Mouse (Mus musculus): ENCODE results near the gene Birc2. TPM values are rescaled to one million over a fixed set of nuclear protein-coding genes. Genes with fewer than 3 reads are reported as not detected.
A peak's percentile ranks its signal among the peaks of the same experiment; 100 is the strongest.

Birc2 gene
- 10 to 100 TPM; 31.0 to 38.1 TPM for total RNA-seq (2021)
- long read RNA-seq, experiment 1, transcript Birc2-202 (7 exons, 3,130 nt) = minor isoform, 5 of 63 reads
- long read RNA-seq, experiment 1, transcript Birc2-204 (8 exons, 3,331 nt) = major isoform, 47 of 63 reads
- long read RNA-seq, experiment 1, partial matches to known transcripts = 3 of 63 reads
- long read RNA-seq, experiment 1, other reads (novel, unspliced or antisense) = 8 of 63 reads
- long read RNA-seq, experiment 2, transcript Birc2-204 (8 exons, 3,331 nt) = major isoform, 28 of 46 reads
- long read RNA-seq, experiment 2, transcript Birc2-202 (7 exons, 3,130 nt) = minor isoform, 7 of 46 reads
- long read RNA-seq, experiment 2, partial matches to known transcripts = 4 of 46 reads
- long read RNA-seq, experiment 2, other reads (novel, unspliced or antisense) = 7 of 46 reads

GRCm38 (mm10) chr9:7836905-7837805 lies at the start of gene Birc2:
Gene Birc2, minus strand, starts transcription at chr9:7837064.
- no peak for TF ChIP-seq CTCF (IDR thresholded peaks at IDR 0.05)

GRCm38 (mm10) chr9:7884346-7884745 lies 47.5 kb upstream of the Birc2 start:
- DNase-seq (ENCODE audit: extremely low spot score in 1 of 2, low spot score in 2 of 2) = no peak
- Histone ChIP-seq H3K27ac (no peak overlapping the region), H3K4me3 (no peak overlapping the region)
- intact Hi-C loops (cut with DNase I) = no loop called here
- no peak for TF ChIP-seq CTCF (IDR thresholded peaks at IDR 0.05)

More at GRCm38 (mm10) chr9:7836905-7837805, at the start of gene Birc2:
- peak within 1 kb of the TSS; percentile 90 for H3K4me3 ChIP-seq
- intact Hi-C loops (cut with DNase I) = loop anchor here (5.0 to 10.0 kb wide), 4 partner anchors 115 to 652 kb away; partner anchors contain the start of genes Cep126, Cfap300, Dcun1d5 and Dync2h1
- H3K27ac ChIP-seq = peak within 1 kb of the TSS; percentile 100
- peak; percentile 95 to 96 for DNase-seq (ENCODE audit: extremely low spot score in 1 of 2, low spot score in 2 of 2)

GRCm38 (mm10) chr9:7882304-7882865 lies 45.5 kb upstream of the Birc2 start:
- TF ChIP-seq CTCF (IDR thresholded peaks at IDR 0.05) = no peak
- intact Hi-C loops (cut with DNase I) = no loop called here
- Histone ChIP-seq H3K27ac (no peak overlapping the region), H3K4me3 (no peak overlapping the region)
- DNase-seq (ENCODE audit: extremely low spot score in 1 of 2, low spot score in 2 of 2) = no peak

GRCm38 (mm10) chr9:7873511-7874211 lies 36.8 kb upstream of the Birc2 start:
- H3K4me3 ChIP-seq = no peak overlapping the region
- no peak overlapping the region; the same call in 1 of the 2 replicates for H3K27ac ChIP-seq
- intact Hi-C loops (cut with DNase I) = no loop called here
- no peak for DNase-seq (ENCODE audit: extremely low spot score in 1 of 2, low spot score in 2 of 2)
- peak; percentile 25 for TF ChIP-seq CTCF (IDR thresholded peaks at IDR 0.05)

GRCm38 (mm10) chr9:7872775-7873439 lies 36.0 kb upstream of the Birc2 start, which contains the start of gene Birc3:
Gene Birc3, minus strand, starts transcription at chr9:7873186.
- DNase-seq (ENCODE audit: extremely low spot score in 1 of 2, low spot score in 2 of 2) = peak; percentile 14 to 20
- Histone ChIP-seq H3K27ac (peak within 1 kb of the TSS; percentile 4; the same call in 1 of the 2 replicates), H3K4me3 (peak within 1 kb of the TSS; percentile 64)
- intact Hi-C loops (cut with DNase I) = no loop called here
- TF ChIP-seq CTCF (IDR thresholded peaks at IDR 0.05) = no peak

- intact Hi-C loops (cut with DNase I) = no loop called here
- peak overlapping the region; percentile 4; the same call in 1 of the 2 replicates for H3K27ac ChIP-seq
- peak overlapping the region; percentile 64 for H3K4me3 ChIP-seq
- no peak for TF ChIP-seq CTCF (IDR thresholded peaks at IDR 0.05)
- no peak for DNase-seq (ENCODE audit: extremely low spot score in 1 of 2, low spot score in 2 of 2)
Observed at GRCm38 (mm10) chr9:7872044-7872774, 35.3 kb upstream of the Birc2 start.

GRCm38 (mm10) chr9:7871316-7872043 lies 34.6 kb upstream of the Birc2 start:
- Histone ChIP-seq H3K4me3 (no peak overlapping the region), H3K27ac (no peak overlapping the region)
- no peak for TF ChIP-seq CTCF (IDR thresholded peaks at IDR 0.05)
- no peak for DNase-seq (ENCODE audit: extremely low spot score in 1 of 2, low spot score in 2 of 2)
- intact Hi-C loops (cut with DNase I) = no loop called here

GRCm38 (mm10) chr9:7870556-7871315 lies 33.9 kb upstream of the Birc2 start:
- H3K4me3 ChIP-seq = no peak overlapping the region
- no peak for TF ChIP-seq CTCF (IDR thresholded peaks at IDR 0.05)
- intact Hi-C loops (cut with DNase I) = no loop called here
- no peak for DNase-seq (ENCODE audit: extremely low spot score in 1 of 2, low spot score in 2 of 2)
- no peak overlapping the region for H3K27ac ChIP-seq

Data from left cerebral cortex, adult 2 months (tissue).